Mouse (Mus musculus) heart, postnatal 36 days (tissue): Measurements from ENCODE around the gene Zfp618. TPM values are rescaled to one million over a fixed set of nuclear protein-coding genes. Genes with fewer than 3 reads are reported as not detected.

Source experiments
- DNase-seq, 2 experiments: peaks; one replicate each; pipeline ENCODE4 v3.0.0; 2021 to 2022
- intact Hi-C: fragments of 180-260 bp; cut with DNase I; formaldehyde crosslinking; loops from one replicate; pipeline ENCODE4 v1.15.1; 2025
- total RNA-seq, 2 experiments: library from RNA; stranded (reverse); gene quantifications; 2 replicates each; pipeline ENCODE4 v1.2.3; 2021

Gene Zfp618
- total RNA-seq, 2 experiments from 2014 or later, result 0.33 to 0.56 TPM

GRCm38 (mm10) chr4:63058686-63059085, 93.3 kb downstream of the Zfp618 start:
- intact Hi-C loops, result no loop called here
- no peak for DNase-seq

- intact Hi-C loops, result no loop called here
- no peak for DNase-seq
These were observed 95.0 kb downstream of the Zfp618 start for GRCm38 (mm10) chr4:63060358-63060757.

- intact Hi-C loops, result no loop called here
- no peak for DNase-seq
These were observed 96.0 kb downstream of the Zfp618 start for GRCm38 (mm10) chr4:63061411-63061810.

- DNase-seq, result no peak
- intact Hi-C loops, result no loop called here
These were observed 98.0 kb downstream of the Zfp618 start for GRCm38 (mm10) chr4:63063360-63063759.

- intact Hi-C loops, result no loop called here
- DNase-seq, result no peak
These were observed 99.5 kb downstream of the Zfp618 start for GRCm38 (mm10) chr4:63064911-63065310.

GRCm38 (mm10) chr4:63066796-63067195, 101.4 kb downstream of the Zfp618 start:
- intact Hi-C loops, result no loop called here
- DNase-seq, result no peak

- intact Hi-C loops, result no loop called here
- DNase-seq, result no peak
These were observed 102.4 kb downstream of the Zfp618 start for GRCm38 (mm10) chr4:63067822-63068221.

- intact Hi-C loops, result no loop called here
- no peak for DNase-seq
These were observed 103.3 kb downstream of the Zfp618 start for GRCm38 (mm10) chr4:63068499-63069175.

DNA sequence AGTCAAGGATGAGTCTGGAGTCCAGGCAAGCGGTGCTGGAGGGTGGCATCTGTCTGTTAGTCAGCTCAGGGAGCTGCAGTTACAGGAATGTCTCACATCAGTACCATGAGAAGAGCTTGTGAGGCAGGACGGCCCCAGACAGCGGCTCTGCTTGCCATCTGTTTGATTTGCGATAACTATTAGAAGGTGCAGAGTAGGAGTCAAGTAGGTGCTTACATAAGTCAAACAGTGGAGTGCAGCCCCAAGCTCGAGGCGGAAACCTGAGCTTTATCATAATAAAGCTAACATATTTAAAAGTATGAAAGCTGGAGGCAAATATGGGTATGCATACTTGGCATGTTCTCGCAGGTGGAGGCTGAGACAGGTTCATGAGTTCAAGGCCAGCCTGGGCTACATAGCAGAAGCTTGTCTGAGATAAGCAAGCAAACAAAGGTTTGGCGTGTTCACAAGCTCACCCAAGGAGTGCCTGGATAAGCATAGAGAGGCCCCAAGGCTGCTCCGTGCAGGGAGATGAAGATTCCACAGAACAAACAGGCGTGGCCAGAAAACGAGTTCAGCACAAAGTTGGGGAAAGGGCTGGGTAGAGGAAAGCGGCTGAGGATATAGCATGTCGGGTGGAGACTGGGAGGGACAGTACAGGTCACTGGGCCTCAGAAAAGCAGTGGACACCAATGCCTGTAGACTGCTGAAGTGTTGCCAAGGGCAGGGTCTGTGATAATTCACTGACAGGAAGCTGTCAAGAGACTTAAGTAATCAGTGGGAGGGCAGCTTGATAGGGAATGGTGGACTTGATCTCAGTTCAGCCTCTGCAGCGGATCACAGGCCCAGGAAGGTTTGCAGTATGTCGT, 106.3 kb downstream of the Zfp618 start:
- no peak for DNase-seq
- intact Hi-C loops, result no loop called here

- DNase-seq, result no peak
- intact Hi-C loops, result no loop called here
These were observed 107.8 kb downstream of the Zfp618 start for GRCm38 (mm10) chr4:63073139-63073538.

DNA sequence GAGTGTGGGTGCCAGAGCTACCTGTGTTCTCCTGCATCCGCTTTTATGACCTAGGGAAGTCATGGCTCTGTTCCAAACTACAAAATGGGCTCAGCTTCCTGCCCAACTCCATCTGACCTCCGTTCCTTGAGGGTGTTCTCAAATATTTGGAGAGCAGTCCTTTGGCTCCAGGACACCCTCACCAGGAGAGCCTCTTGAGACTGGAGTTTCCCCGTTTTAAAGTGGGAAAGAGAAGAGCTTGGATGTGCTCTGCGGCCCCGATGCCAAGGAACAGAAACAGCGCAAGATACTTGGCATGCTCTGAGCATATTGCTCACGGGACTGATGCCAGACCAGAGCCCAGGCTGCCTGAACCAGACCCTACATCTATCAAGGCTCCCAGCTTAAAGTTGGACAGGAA, 113.8 kb downstream of the Zfp618 start:
- DNase-seq, result no peak
- intact Hi-C loops, result no loop called here

- intact Hi-C loops, result no loop called here
- DNase-seq, result peak; percentile 67 to 71
These were observed 119.1 kb downstream of the Zfp618 start for GRCm38 (mm10) chr4:63084473-63084889.

DNA sequence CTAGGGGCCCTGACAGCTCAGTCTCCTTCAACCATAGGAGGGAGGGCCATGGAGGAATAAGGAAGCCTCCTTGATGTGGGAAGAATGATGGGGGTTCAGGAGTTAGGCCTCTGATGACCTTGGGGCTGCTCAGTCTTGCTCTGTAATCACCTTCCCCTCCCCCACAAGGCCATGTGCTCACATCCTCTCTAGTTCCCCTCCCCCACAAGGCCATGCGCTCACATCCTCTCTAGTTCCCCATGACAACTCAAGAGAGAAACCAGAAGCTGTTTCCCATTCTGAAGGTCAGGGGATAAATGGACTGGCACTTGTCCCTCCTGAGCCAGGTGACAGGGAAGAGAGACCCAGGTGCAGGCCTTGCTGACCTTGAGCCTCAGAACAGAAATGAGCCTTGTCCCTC, 124.1 kb downstream of the Zfp618 start:
- no peak for DNase-seq
- intact Hi-C loops, result no loop called here

GRCm38 (mm10) chr4:63091151-63091550, 125.8 kb downstream of the Zfp618 start:
- intact Hi-C loops, result no loop called here

GRCm38 (mm10) chr4:63097603-63098002, 132.2 kb downstream of the Zfp618 start:
- DNase-seq, result peak in 1 of 2 experiments; percentile 39

More at GRCm38 (mm10) chr4:63091151-63091550, 125.8 kb downstream of the Zfp618 start:
- DNase-seq, result no peak

GRCm38 (mm10) chr4:63100478-63100877, 135.1 kb downstream of the Zfp618 start:
- intact Hi-C loops, result no loop called here
- no peak for DNase-seq

More at GRCm38 (mm10) chr4:63097603-63098002, 132.2 kb downstream of the Zfp618 start:
- intact Hi-C loops, result no loop called here

DNA sequence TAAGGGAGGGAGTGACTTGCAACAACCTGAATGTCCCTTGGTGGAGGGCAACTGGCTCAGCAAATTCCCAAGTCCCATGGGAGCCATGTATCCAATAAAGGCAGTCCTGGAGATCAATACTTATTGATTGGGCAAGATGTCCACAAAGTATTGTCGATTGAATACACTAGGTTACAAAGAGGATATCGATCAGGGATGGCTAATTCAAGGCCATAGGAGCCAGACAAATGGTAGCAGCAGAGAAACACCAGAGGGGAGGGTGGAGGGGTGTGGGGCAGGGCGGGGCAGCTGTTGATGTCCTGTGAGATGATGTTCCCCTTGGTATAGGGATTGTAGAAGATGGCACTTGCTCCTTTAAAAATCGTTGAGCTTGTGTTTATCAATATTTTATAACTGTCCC, 136.7 kb downstream of the Zfp618 start:
- no peak for DNase-seq
- intact Hi-C loops, result no loop called here

DNA sequence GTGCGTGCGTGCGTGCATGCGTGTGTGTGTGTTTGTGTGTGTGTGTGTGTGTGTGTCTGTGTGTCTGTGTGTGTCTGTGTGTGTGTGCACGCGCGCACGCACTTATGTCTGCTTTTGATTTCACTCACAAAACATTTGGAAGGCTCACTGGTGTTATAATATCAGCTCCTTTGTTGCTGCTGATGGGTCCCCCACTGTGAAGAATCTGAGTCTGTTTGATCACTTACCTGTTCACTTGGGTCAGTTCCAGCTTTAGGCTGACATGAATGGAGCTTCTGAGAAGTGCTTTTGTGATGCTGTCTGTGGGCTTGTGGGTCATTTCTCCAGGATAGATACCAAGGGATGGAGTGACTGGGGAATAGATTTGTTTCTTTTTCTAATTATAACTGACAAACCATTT, 140.3 kb downstream of the Zfp618 start:
- no peak for DNase-seq
- intact Hi-C loops, result no loop called here

DNA sequence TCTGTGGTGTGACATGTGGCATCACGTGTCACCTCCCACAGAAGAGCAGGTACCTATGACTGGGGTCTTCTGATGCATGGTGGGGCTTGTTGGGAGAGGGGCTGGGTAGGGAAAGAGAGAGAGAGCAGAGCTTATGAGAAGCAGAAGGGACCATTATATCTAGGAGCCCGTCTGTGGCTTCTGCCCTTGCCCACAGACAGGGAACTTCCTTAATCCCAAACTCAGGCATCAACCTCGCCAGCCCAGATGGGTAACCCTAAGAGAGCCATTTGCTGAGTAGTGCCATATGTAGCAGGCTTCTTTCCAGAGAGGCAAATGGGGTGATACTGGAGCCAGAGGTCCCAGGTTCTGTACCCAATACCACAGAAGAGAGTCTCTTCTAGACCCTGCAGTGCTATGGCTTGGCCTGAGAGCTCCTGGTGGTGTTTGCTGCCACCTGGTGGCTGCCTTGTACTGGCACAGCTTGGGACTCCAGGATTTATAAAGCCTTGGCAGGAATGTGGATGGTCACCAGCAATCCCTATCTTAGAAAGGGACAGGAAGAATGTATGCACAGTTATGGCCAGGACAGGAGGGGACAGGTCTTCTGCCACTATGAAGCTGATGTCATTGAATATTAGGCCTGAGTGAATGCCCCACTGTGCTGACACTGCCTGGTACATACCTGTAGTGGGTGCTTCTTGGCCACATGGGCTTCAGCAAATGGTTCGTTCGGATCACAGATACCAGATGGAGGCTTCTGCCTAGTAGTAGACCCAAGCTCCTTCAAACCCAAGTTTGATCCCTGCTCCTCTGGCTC, 153.5 kb downstream of the Zfp618 start:
- intact Hi-C loops, result loop anchor here (1.0 to 10.0 kb wide), 5 partner anchors 176 to 564 kb away; partner anchors contain the start of gene Rgs3
- DNase-seq, result peak; percentile 83 to 86

DNA sequence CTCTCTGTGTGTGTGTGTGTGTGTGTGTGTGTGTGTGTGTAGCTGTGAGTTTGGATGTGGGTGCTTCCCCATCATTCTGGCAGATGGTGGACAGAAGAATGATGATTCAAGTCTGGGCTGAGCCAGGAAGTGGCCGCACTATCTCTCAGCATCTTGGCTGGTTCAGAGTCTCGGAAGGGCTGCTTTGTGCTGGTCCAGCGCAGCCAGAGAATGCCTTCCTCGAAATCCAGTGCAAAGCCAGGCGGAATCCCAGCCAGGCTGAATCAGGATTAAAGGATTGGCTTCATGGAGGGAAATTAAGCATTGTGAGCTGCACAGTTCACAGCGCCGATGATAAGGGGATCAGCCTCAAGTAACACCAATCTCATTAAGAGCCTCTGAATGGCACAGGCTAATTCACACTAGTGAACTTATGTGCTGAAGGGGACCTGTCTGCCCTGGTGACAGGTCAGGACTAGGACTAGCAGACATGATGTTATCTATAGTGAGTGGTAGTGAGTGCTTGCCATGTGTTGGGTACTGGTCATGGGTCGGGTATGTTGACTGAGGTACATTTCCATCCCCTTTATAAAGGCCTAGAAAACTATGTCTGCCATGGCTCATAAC, 159.6 kb downstream of the Zfp618 start:
- DNase-seq, result no peak
- intact Hi-C loops, result loop anchor here (5.0 kb wide), 1 partner anchor 118 kb away; no protein-coding TSS in a partner anchor
